Mouse (Mus musculus) ES-Bruce4 (cell line): ENCODE measurements around the gene Rhov. TPM values are rescaled to one million over a fixed set of nuclear protein-coding genes. Genes with fewer than 3 reads are reported as not detected.

ENCODE experiments used
- H3K27ac ChIP-seq: 2 replicates; pipeline ENCODE4 v1.5.1; 2012; ENCODE audit warnings: low read length, inconsistent platforms; ENCODE audit not compliant: insufficient read depth
- H3K27me3 ChIP-seq: 2 replicates; pipeline ENCODE4 v1.6.1; 2012; ENCODE audit warnings: mild to moderate bottlenecking, low read length, inconsistent platforms; ENCODE audit not compliant: control insufficient read depth, poor library complexity, insufficient read depth, severe bottlenecking
- H3K36me3 ChIP-seq: 2 replicates; pipeline ENCODE4 v1.6.1; 2012; ENCODE audit warnings: inconsistent platforms, mild to moderate bottlenecking, low read length, moderate library complexity; ENCODE audit not compliant: control insufficient read depth, poor library complexity, insufficient read depth, severe bottlenecking
- H3K4me1 ChIP-seq: one replicate; pipeline ENCODE4 v1.8.1; 2011; ENCODE audit warnings: low read length; ENCODE audit not compliant: control insufficient read depth, insufficient read depth
- H3K4me3 ChIP-seq: 2 replicates; pipeline ENCODE4 v1.5.1; 2011; ENCODE audit warnings: low read depth, mild to moderate bottlenecking, low read length
- H3K9ac ChIP-seq: 2 replicates; pipeline ENCODE4 v1.6.1; 2012; ENCODE audit warnings: low read depth, mild to moderate bottlenecking, inconsistent platforms; ENCODE audit not compliant: poor library complexity, severe bottlenecking
- H3K9me3 ChIP-seq: replicated peaks from 2 replicates; pipeline ENCODE4 v1.6.1; 2012; ENCODE audit warnings: mild to moderate bottlenecking, low read length, inconsistent platforms; ENCODE audit not compliant: control insufficient read depth, poor library complexity, insufficient read depth, severe bottlenecking
- CTCF ChIP-seq: IDR thresholded peaks from one replicate; pipeline ENCODE4 v1.8.1; 2011; ENCODE audit warnings: low read depth, low read length
- EP300 ChIP-seq: IDR thresholded peaks from 2 replicates; pipeline ENCODE4 v1.6.1; 2011; ENCODE audit warnings: low read depth, low read length; ENCODE audit not compliant: insufficient read depth
- POLR2A ChIP-seq: IDR thresholded peaks from one replicate; pipeline ENCODE4 v1.8.1; 2011; ENCODE audit warnings: low read length; ENCODE audit not compliant: insufficient read depth
- polyA plus RNA-seq: library from polyadenylated mRNA; stranded (reverse); fragments of >200 nt; gene quantifications from 2 replicates; pipeline ENCODE4 v1.2.4, GENCODE M21; 2011; ENCODE audit warnings: low read depth; ENCODE audit not compliant: missing spikeins, insufficient read depth, insufficient read length

Rhov gene
- polyA plus RNA-seq, 1 experiment, result 0.36 TPM

DNA sequence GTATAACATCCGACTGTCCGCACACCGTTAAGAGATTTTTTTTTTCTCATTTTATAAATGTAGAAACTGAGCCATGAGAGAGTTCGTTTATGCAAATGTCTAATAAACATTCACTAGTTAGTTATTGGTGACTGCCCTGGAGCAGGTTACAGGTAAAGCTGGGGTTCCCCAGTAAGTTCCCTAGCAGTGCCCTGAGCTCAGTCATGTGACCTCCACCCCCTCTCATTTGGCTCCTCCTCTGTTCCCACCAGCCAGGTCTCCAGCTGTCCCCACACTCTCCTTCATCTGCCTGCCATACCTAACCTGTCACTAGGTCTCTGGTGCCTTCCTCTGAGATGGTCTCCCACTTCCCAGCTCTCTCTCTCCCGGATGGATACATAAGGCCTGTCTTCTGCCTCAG lies 16.3 kb upstream of the Rhov start:
- no peak overlapping the region for H3K4me3 ChIP-seq
- H3K27me3 ChIP-seq, result no peaks in the 10 kb centered on the region
- H3K9ac ChIP-seq, result no peak overlapping the region
- H3K9me3 ChIP-seq, result no peaks in the 10 kb centered on the region
- H3K27ac ChIP-seq, result 0 out of 2 replicates have a peak overlapping the region, but pooled peaks have one; percentile 0
- 0 out of 2 replicates have a peak, but pooled peaks cover 8% of the 10 kb centered on the region for H3K36me3 ChIP-seq
- no peaks in the 10 kb centered on the region for H3K4me1 ChIP-seq
- TF ChIP-seq POLR2A (no peak), CTCF (no peak), EP300 (no peak)

DNA sequence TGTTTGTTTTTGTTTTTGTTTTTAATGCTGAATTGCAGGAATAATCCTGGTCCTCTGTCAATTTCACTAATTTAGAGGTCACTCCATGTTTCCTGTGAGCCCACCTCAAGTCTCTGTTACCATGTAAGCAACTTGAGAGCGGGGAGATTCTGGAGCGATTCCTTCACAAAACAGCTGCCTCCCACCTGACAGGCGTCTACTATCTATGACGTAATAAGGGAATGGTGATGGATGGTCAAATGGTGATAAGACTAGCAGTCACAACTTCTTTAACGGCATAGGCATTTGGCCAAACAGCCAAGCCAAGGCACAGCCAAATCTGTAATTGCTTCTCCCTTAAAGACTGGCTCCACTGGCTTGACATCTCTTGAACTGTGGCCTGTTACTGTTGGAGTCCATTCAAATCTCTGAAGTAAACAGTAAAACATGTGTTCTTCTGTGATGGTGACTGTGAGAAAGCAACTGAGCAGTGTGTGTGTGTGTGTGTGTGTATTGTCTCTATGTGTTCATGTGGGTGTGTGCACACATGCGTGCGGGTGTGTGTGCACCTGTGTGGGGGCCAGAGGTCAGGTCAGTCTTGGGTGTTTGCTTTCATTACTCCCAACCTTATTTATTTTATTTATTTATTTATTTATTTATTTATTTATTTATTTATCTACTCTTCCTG lies 11.0 kb upstream of the Rhov start:
- Histone ChIP-seq H3K36me3 (no peaks in the 10 kb centered on the region), H3K27ac (no peak overlapping the region), H3K9ac (no peak overlapping the region), H3K27me3 (no peaks in the 10 kb centered on the region), H3K4me3 (no peak overlapping the region), H3K9me3 (no peaks in the 10 kb centered on the region), H3K4me1 (no peaks in the 10 kb centered on the region)
- no peak for TF ChIP-seq POLR2A
- no peak for TF ChIP-seq CTCF
- TF ChIP-seq EP300, result no peak

DNA sequence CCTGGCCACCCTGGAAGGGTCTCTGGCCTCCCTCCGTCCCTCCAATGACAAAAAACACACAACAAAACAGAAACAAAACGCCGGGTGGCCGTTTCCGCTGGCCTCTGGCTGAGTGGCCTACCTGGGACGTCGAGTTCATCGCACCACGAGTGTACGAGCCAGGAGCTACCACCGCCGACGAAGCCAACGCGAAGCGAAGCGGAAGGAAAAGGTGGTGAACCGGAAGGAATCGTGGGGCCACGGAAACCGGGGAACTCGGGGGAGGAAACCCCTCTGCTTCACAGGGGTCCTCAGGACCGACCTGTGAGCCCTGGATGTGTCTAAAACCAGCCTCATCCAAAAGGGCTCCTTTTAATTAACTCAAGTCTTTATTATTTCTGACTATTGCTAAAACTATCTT lies 6.7 kb upstream of the Rhov start:
- TF ChIP-seq CTCF (no peak), EP300 (no peak), POLR2A (no peak)

DNA sequence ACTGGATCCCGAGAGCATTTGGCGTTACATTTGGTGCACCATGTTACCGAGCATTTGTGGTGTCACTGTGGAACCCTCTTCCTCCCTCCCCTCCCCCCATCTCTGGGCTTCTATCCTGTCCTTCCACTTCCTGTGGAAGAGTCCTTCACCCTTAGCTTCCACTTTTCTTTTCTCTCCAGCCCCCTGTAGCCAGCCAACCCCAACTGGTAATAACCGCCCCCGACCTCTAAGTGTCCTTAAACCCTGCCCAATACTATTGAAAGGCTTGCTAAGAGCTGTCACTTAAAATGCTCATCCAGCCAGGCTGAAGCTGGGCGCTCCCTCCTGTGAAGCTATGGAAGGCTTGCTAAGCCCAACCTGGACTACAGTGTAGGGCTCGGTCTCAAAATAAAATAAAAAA lies 5.9 kb upstream of the Rhov start:
- no peak for TF ChIP-seq POLR2A
- no peak for TF ChIP-seq CTCF
- TF ChIP-seq EP300, result no peak
- H3K36me3 ChIP-seq, result no peaks in the 10 kb centered on the region
- H3K4me3 ChIP-seq, result no peak overlapping the region
- peaks cover 2% of the 10 kb centered on the region for H3K4me1 ChIP-seq
- H3K9me3 ChIP-seq, result no peaks in the 10 kb centered on the region
- no peaks in the 10 kb centered on the region for H3K27me3 ChIP-seq
- no peak overlapping the region for H3K27ac ChIP-seq
- no peak overlapping the region for H3K9ac ChIP-seq

More for the DNA sequence above, 6.7 kb upstream of the Rhov start:
- Histone ChIP-seq H3K27me3 (no peaks in the 10 kb centered on the region), H3K9me3 (no peaks in the 10 kb centered on the region), H3K4me1 (peaks cover 2% of the 10 kb centered on the region), H3K4me3 (no peak overlapping the region; the same call in 1 of the 2 replicates), H3K9ac (no peak overlapping the region), H3K36me3 (no peaks in the 10 kb centered on the region), H3K27ac (no peak overlapping the region)

DNA sequence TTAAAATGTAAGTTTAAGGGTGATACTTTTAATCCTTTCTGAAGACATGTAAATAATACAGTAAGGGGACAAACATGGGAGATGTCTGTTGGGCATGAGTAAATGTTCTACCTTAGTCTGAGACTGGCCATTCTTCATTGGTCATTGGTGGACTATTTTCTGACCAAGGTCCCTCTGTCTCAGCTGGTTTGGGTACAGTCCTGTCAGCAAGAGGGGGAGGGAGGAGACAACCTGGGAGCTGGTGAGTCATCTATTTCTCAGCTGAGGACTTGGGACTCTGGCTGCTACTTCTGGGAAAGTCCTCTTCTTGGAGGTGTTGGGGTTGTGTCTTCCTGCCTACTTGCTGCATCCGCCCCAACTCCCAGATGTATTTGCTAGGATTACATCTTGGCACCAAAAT lies 3.1 kb upstream of the Rhov start:
- no peaks in the 10 kb centered on the region for H3K9me3 ChIP-seq
- TF ChIP-seq POLR2A, result no peak
- no peak for TF ChIP-seq CTCF
- H3K27me3 ChIP-seq, result no peaks in the 10 kb centered on the region
- H3K4me1 ChIP-seq, result peaks cover 2% of the 10 kb centered on the region
- H3K9ac ChIP-seq, result no peak overlapping the region
- H3K36me3 ChIP-seq, result no peaks in the 10 kb centered on the region
- H3K4me3 ChIP-seq, result no peak overlapping the region
- H3K27ac ChIP-seq, result no peak overlapping the region

DNA sequence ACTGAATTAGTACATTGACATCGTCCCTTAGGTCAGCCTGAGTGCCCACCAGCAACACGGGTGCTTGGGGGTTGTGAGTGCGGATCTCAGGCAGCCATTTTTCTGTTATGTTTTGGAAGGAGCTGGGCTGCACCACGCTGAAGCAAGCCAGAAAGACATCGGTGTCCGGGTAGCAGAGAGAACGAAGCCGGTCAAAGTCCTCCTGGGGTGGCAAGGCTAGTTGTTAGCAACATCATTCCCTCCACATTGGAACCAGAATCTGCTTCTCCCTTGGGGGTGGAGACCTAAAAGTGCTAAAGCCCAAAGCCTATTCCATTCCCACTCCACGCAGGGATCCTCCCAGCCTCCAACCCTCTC lies 808 bp downstream of the Rhov start:
- H3K9ac ChIP-seq, result no peak overlapping the region
- TF ChIP-seq EP300 (no peak), CTCF (no peak), POLR2A (no peak)
- H3K4me3 ChIP-seq, result peak overlapping the region; percentile 71
- no peaks in the 10 kb centered on the region for H3K9me3 ChIP-seq
- H3K4me1 ChIP-seq, result no peaks in the 10 kb centered on the region
- no peaks in the 10 kb centered on the region for H3K27me3 ChIP-seq
- no peaks in the 10 kb centered on the region for H3K36me3 ChIP-seq
- no peak overlapping the region for H3K27ac ChIP-seq
